Mouse (Mus musculus) heart, embryonic 11.5 days (tissue): ENCODE results near the gene Nol3. TPM values are rescaled to one million over a fixed set of nuclear protein-coding genes. Genes with fewer than 3 reads are reported as not detected.
A peak's percentile ranks its signal among the peaks of the same experiment; 100 is the strongest.

ENCODE experiments used
- ATAC-seq: fragments of 200-750 bp; cut with Nextera tagmentation; replicated peaks from 2 replicates; pipeline ENCODE4 v1.8.0; 2017; ENCODE audit warnings: moderate library complexity; ENCODE audit not compliant: insufficient number of reproducible peaks, low FRiP score, low TSS enrichment
- H3K27ac ChIP-seq: fragments of 300-500 bp; sonication (generic); 2 replicates; pipeline ENCODE4 v1.5.1; 2014; ENCODE audit warnings: mild to moderate bottlenecking, low read depth, low read length
- H3K27me3 ChIP-seq: fragments of 300-500 bp; sonication (generic); 2 replicates; pipeline ENCODE4 v1.6.1; 2014; ENCODE audit warnings: mild to moderate bottlenecking, low read length, mixed read lengths; ENCODE audit not compliant: control insufficient read depth, insufficient read depth
- H3K36me3 ChIP-seq: fragments of 300-500 bp; sonication (generic); 2 replicates; pipeline ENCODE4 v1.6.1; 2014; ENCODE audit warnings: mild to moderate bottlenecking, low read length, moderate library complexity, mixed read lengths; ENCODE audit not compliant: control insufficient read depth, insufficient read depth
- H3K4me1 ChIP-seq: fragments of 300-500 bp; sonication (generic); 2 replicates; pipeline ENCODE4 v1.6.1; 2014; ENCODE audit warnings: low read length; ENCODE audit not compliant: control insufficient read depth, insufficient read depth
- H3K4me2 ChIP-seq: fragments of 300-500 bp; sonication (generic); 2 replicates; pipeline ENCODE4 v1.6.1; 2014; ENCODE audit warnings: mild to moderate bottlenecking, moderate library complexity
- H3K4me3 ChIP-seq: fragments of 300-500 bp; sonication (generic); 2 replicates; pipeline ENCODE4 v1.5.1; 2014; ENCODE audit warnings: low read depth, low read length
- H3K9ac ChIP-seq: fragments of 300-500 bp; sonication (generic); 2 replicates; pipeline ENCODE4 v1.6.1; 2014; ENCODE audit warnings: mild to moderate bottlenecking, low read depth, low read length, moderate library complexity
- H3K9me3 ChIP-seq: fragments of 300-500 bp; sonication (generic); replicated peaks from 2 replicates; pipeline ENCODE4 v1.6.1; 2016; ENCODE audit warnings: low read length; ENCODE audit not compliant: control insufficient read depth
- WGBS: fragments of 180-500 bp; shearing (Covaris S2); extraction: QIAGEN DNeasy Blood & Tissue Kit; methylation state at CpG from one replicate; pipeline ENCODE4 v1.1.7; 2014; ENCODE audit not compliant: insufficient replicate concordance; 5-methylcytosine and 5-hydroxymethylcytosine counted together
- polyA plus RNA-seq: library from polyadenylated mRNA; unstranded; fragments of >200 nt; fragmentation: Nextera tagmentation; extraction: Ambion mirVana; gene quantifications from 2 replicates; pipeline ENCODE4 v1.2.1, GENCODE M21; 2014

The Nol3 gene
- polyA plus RNA-seq, 1 experiment from 2014 or later: 1.8 TPM

DNA sequence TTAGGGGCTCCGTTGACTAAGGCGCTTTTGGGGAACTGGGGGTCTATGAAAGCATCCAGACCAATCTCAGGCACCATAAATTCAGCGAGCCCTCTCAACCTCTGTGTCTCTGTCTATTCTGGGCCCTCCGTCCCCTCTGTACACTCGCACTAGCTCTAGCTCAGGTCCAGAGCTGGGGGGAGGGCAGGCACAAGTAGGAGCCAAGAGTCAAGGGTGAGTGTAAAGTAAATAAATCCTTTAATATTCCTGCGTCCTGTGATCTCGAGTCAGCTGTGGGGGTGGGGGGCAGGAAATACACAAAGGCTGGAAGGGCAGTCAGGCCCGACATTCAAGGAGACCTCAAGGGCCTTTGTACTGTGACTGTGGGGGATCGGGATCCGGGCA lies 6.9 kb upstream of the Nol3 start:
- H3K9me3 ChIP-seq: peaks cover 5% of the 10 kb centered on the region; the same call in 1 of the 2 replicates
- peak overlapping the region; percentile 48 for H3K4me3 ChIP-seq
- no peak overlapping the region for H3K27ac ChIP-seq
- peaks cover 23% of the 10 kb centered on the region for H3K4me1 ChIP-seq
- no peak for ATAC-seq
- H3K4me2 ChIP-seq: peak overlapping the region; percentile 74
- no peaks in the 10 kb centered on the region for H3K36me3 ChIP-seq
- 2% methylated on average over 10 of the region's 10 CpGs for WGBS
- peaks cover 82% of the 10 kb centered on the region for H3K27me3 ChIP-seq
- peak overlapping the region; percentile 58; the same call in 1 of the 2 replicates for H3K9ac ChIP-seq

DNA sequence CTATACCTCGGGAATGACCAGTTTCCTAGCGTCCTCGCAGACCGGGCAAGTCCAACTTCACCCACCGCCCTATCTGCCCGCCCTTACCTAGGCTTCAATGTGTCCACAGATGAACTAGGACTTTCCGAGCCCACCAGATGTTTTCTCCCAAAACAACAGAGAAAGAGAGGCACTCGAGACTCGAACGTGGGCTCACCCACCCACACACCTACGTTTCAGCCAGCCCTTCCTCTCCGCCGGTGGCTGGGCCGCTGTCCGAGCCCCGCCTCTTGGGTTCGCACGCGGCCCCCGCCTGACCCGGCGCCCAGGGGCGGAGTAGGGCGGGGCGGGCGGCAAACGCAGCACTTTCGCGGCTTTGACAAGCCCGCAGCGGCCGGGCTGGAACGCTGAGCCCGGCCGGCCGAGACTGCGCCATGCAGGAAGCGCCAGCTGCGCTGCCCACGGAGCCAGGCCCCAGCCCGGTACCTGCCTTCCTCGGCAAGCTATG lies 6.4 kb upstream of the Nol3 start, which contains the start of gene Hsf4:
Hsf4 (plus strand) TSS at position 341 of the 487 bp plus-strand sequence.
- no peak; the same call in 1 of the 2 replicates for ATAC-seq
- Histone ChIP-seq H3K4me2 (peak within 1 kb of the TSS; percentile 74), H3K27ac (no peak within 1 kb of the TSS), H3K4me1 (peaks cover 23% of the 10 kb centered on the region), H3K9me3 (peaks cover 5% of the 10 kb centered on the region; the same call in 1 of the 2 replicates), H3K9ac (peak within 1 kb of the TSS; percentile 58), H3K4me3 (peak within 1 kb of the TSS; percentile 48), H3K27me3 (peaks cover 86% of the 10 kb centered on the region), H3K36me3 (no peaks in the 10 kb centered on the region)
- under 1% methylated on average over 42 of the region's 42 CpGs for WGBS

DNA sequence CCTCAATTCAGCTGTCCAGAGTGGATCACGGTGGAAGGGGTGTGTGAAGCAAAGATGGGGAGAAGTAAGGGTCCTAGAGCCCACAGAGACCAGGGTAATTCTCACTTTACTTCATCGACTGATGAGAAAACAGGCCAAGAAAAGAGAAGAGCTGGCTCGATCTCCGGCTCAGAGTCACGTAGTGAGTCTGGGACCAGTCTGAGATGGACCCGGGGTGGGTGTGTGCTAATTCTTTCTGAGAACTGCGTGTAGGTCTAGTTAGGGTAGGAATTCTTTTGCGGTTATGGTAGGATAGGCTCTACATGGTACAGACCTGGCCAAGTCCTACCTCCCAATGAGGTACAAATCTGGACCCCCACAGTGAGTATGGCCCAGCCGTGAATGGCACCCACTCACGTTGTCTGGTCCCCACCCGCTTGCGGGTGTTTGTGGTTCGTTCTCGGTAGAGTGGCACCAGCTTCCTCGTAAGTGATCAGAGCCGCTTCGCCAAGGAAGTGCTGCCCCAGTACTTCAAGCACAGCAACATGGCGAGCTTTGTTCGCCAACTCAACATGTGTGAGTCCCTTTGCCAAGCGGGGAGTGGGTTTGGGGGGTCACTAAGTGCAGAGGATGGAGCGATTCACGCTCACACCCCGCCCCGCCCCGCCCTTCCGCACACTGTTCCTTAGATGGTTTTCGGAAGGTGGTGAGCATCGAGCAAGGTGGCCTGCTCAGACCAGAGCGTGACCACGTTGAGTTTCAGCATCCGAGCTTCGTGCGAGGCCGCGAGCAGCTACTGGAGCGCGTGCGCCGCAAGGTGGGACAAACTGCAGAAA lies 5.6 kb upstream of the Nol3 start:
- Histone ChIP-seq H3K4me2 (peak overlapping the region; percentile 74), H3K36me3 (no peaks in the 10 kb centered on the region), H3K9ac (peak overlapping the region; percentile 58), H3K9me3 (peaks cover 5% of the 10 kb centered on the region; the same call in 1 of the 2 replicates), H3K27ac (no peak overlapping the region), H3K27me3 (peaks cover 94% of the 10 kb centered on the region), H3K4me1 (peaks cover 21% of the 10 kb centered on the region), H3K4me3 (peak overlapping the region; percentile 48)
- 3% methylated on average over 39 of the region's 39 CpGs for WGBS
- ATAC-seq: no peak; the same call in 1 of the 2 replicates

DNA sequence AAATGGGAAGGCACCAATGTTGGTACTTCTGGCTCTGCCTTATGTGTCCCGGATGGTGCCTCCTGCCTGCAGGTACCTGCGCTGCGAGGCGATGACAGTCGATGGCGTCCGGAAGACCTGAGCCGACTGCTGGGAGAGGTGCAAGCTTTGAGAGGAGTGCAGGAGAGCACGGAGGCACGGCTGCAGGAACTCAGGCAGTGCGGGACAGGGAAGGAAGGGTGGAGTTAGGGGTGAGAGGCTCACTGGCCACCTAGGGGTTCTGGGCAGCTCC lies 5.1 kb upstream of the Nol3 start:
- ATAC-seq: no peak
- H3K4me3 ChIP-seq: no peak overlapping the region
- peak overlapping the region; percentile 20; the same call in 1 of the 2 replicates for H3K4me2 ChIP-seq
- H3K9me3 ChIP-seq: peaks cover 5% of the 10 kb centered on the region; the same call in 1 of the 2 replicates
- H3K36me3 ChIP-seq: no peaks in the 10 kb centered on the region
- no peak overlapping the region for H3K9ac ChIP-seq
- no peak overlapping the region for H3K27ac ChIP-seq
- peaks cover 23% of the 10 kb centered on the region for H3K4me1 ChIP-seq
- H3K27me3 ChIP-seq: peaks cover 98% of the 10 kb centered on the region
- WGBS: under 1% methylated on average over 11 of the region's 11 CpGs

DNA sequence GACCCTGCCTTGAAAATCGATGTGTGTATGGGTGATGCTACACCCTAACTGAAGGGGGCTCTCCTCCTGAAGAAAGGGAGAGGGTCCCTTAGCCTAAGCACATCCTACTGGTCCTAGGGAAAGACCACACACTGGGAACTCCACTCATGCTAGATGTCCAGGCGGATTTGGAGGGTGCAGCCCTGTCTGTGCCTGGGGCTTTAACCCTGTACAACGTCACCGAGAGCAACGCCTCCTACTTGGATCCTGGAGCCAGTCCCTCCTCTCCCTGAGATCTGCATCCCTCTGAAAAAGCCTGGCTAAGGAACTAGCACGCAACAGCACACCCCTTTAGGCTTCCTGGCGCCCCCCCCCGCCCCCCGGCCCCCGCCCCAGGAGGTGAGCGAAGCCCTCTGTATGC lies 553 bp upstream of the Nol3 start:
- Histone ChIP-seq H3K9ac (no peak overlapping the region), H3K27ac (no peak overlapping the region), H3K4me2 (peak overlapping the region; percentile 81), H3K9me3 (no peaks in the 10 kb centered on the region), H3K4me3 (peak overlapping the region; percentile 41), H3K4me1 (peaks cover 14% of the 10 kb centered on the region), H3K36me3 (no peaks in the 10 kb centered on the region), H3K27me3 (peaks cover 91% of the 10 kb centered on the region)
- ATAC-seq: no peak
- WGBS: 8% methylated on average over 11 of the region's 11 CpGs

DNA sequence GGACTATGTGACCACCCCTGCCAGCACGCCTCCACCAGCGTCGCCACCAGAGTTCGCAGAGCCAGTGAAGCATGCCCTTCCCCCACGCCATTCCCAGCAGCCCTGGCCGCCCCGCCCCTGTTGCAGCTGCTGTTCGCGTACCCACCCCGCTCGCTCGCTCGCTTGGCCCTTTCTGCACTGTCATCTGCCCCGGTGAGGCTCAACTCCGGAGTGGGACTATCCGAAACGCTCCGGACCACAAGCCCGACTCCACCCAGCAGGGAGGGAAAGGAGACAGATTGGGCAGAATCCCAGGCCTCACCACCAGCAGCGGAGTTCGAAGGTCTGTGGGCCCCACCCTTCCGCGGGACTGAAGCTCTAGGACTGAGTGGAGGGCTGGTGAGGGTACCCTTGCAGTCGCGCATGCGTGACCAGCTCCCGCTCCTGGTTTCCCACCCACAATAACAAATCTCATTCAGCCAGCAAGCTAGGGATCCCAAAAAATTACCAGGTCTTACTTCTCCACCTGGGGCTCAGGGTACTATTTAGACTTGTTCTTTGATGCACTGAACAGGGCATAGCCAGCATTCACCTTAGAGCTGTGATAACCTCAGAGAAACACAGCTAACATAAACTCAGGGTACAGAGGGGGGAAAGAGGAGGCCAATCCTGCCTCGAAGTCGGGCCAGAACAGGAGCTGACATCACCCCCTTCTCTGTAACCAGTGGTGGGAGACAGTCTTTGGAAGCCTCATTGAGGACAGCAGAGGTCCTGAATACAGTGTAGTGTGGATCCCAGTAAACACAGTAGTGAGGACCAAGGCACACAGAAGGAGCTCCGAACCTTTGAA lies 566 bp downstream of the Nol3 start:
- Histone ChIP-seq H3K27ac (no peak overlapping the region), H3K9ac (peak overlapping the region; percentile 57; the same call in 1 of the 2 replicates), H3K9me3 (no peaks in the 10 kb centered on the region), H3K27me3 (peaks cover 86% of the 10 kb centered on the region), H3K4me2 (peak overlapping the region; percentile 81), H3K4me3 (peak overlapping the region; percentile 41), H3K36me3 (no peaks in the 10 kb centered on the region), H3K4me1 (peaks cover 11% of the 10 kb centered on the region)
- 5% methylated on average over 29 of the region's 30 CpGs for WGBS
- ATAC-seq: peak; percentile 62; the same call in 1 of the 2 replicates

DNA sequence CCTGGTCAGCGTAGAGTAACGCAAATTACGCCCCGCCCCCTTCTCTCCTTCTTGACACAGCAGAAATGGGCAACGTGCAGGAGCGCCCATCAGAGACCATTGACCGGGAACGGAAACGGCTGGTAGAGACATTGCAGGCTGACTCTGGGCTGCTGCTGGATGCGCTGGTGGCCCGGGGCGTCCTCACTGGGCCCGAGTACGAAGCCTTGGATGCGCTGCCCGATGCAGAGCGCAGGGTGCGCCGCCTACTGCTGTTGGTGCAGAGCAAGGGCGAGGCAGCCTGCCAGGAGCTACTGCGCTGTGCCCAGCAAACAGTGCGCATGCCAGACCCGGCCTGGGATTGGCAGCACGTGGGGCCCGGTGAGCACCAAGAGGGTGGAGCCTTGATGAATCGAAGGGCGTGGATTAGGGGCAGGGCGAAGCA lies 3.0 kb downstream of the Nol3 start:
- 0 out of 2 replicates have a peak overlapping the region, but pooled peaks have one; percentile 34 for H3K9ac ChIP-seq
- H3K36me3 ChIP-seq: no peaks in the 10 kb centered on the region
- no peak for ATAC-seq
- H3K4me2 ChIP-seq: peak overlapping the region; percentile 59
- 3% methylated on average over 28 of the region's 28 CpGs for WGBS
- H3K27me3 ChIP-seq: peaks cover 72% of the 10 kb centered on the region
- H3K4me3 ChIP-seq: peak overlapping the region; percentile 22
- peaks cover 11% of the 10 kb centered on the region for H3K4me1 ChIP-seq
- no peaks in the 10 kb centered on the region for H3K9me3 ChIP-seq
- no peak overlapping the region for H3K27ac ChIP-seq

DNA sequence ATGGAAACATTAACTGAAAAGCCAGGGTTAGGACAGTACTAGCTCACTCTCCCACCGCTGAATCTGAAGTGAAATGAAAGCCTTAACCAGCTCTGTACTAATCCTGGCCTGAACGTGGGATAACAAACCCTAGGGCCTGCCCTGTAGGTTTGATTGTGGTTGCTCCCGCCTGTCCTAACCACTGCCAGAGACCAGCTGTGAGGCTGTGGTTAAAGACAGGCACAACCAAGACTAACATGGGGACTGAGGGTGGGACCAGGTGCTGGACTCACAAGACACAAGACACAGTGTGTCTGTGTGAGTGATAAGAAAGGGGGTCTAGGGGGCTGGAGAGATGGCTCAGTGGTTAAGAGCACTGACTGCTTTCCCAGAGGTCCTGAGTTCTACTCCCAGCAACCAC lies 4.6 kb downstream of the Nol3 start:
- ATAC-seq: no peak
- H3K9ac ChIP-seq: no peak overlapping the region
- H3K4me3 ChIP-seq: no peak overlapping the region
- WGBS: 73% methylated on average over 3 of the region's 3 CpGs
- H3K36me3 ChIP-seq: no peaks in the 10 kb centered on the region; the same call in 1 of the 2 replicates
- H3K4me1 ChIP-seq: peaks cover 10% of the 10 kb centered on the region
- H3K4me2 ChIP-seq: no peak overlapping the region
- no peaks in the 10 kb centered on the region for H3K9me3 ChIP-seq
- H3K27ac ChIP-seq: no peak overlapping the region
- H3K27me3 ChIP-seq: peaks cover 55% of the 10 kb centered on the region
